ENCODE assay signal across 18 mouse cellular contexts in the genomic region with DNA sequence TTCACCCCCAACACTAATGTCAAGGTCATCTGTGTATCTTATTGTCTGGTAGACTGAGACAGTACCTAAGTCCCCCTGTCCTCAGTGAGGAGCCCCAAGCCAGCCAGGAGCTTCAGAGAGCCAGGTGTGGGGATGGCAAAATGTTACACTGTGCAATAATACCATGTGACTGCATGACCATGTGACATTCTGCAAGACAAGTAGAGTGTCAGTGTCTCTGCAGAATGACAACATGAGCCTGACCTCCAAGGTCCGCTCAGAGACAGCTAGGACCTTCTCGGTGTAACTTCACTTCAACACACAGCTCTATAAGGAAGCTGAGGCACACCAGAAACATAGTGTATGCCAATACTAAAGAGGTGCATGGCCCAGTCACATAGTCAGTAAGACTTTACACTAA.
"Had no signal": no experiment of that assay in that cellular context is flagged by ENCODE, and none has a peak within 500 bp of the region (broad histone marks: within the 10 kb centered on the region; RNA-seq: fewer than 3 reads in every experiment).

No protein-coding gene starts in this region.

- ATAC-seq: hindbrain, postnatal 0 days; inflammation-experienced regulatory T-cells, adult 6 months had no signal

- H3K9ac ChIP-seq: kidney, embryonic 15.5 days; limb, embryonic 13.5 days; liver, embryonic 15.5 days; neural tube, embryonic 12.5 days had no signal

- H3K4me1 ChIP-seq: megakaryocyte, embryonic 14.5 days had no signal

- H3K4me3 ChIP-seq: kidney, embryonic 15.5 days; limb, embryonic 10.5 days; limb, embryonic 13.5 days; liver, embryonic 15.5 days; megakaryocyte, embryonic 14.5 days; neural tube, embryonic 12.5 days had no signal

- H3K4me2 ChIP-seq: kidney, embryonic 15.5 days; limb, embryonic 13.5 days; liver, embryonic 11.5 days; liver, embryonic 15.5 days; midbrain, embryonic 11.5 days; neural tube, embryonic 12.5 days had no signal

- H3K27me3 ChIP-seq: kidney, embryonic 15.5 days; limb, embryonic 13.5 days; liver, embryonic 15.5 days; neural tube, embryonic 12.5 days had no signal

- H3K27ac ChIP-seq: hindbrain, postnatal 0 days; kidney, embryonic 15.5 days; limb, embryonic 10.5 days; limb, embryonic 13.5 days; liver, embryonic 15.5 days; neural tube, embryonic 12.5 days had no signal

- H3K9me3 ChIP-seq: kidney, embryonic 15.5 days; limb, embryonic 10.5 days; limb, embryonic 13.5 days; liver, embryonic 15.5 days; megakaryocyte, embryonic 14.5 days; neural tube, embryonic 12.5 days had no signal

- DNase-seq: kidney, postnatal 10 days; kidney, postnatal 36 days; lung, adult 2 months; lung, postnatal 14 days; lung, postnatal 4 days; midbrain, embryonic 14.5 days; thymus, adult 18-20 months; thymus, postnatal 36 days had no signal

- H3K36me3 ChIP-seq: liver, embryonic 15.5 days; neural tube, embryonic 12.5 days had no signal
